Mouse (Mus musculus): ENCODE measurements around the gene Snx4. TPM values are rescaled to one million over a fixed set of nuclear protein-coding genes. Genes with fewer than 3 reads are reported as not detected.

The Snx4 gene
- polyA plus RNA-seq, 1 experiment, result 40.3 TPM

- DNase-seq (ENCODE audit: low read depth), result no peak
- no peak for TF ChIP-seq POLR2A (IDR thresholded peaks at IDR 0.05; ENCODE audit: borderline replicate concordance, extremely low read depth, insufficient read depth, insufficient read length, poor library complexity, severe bottlenecking)
- no peak for TF ChIP-seq CTCF (IDR thresholded peaks at IDR 0.05; ENCODE audit: borderline replicate concordance, extremely low read depth, insufficient read depth, insufficient read length)
Measured at GRCm38 (mm10) chr16:33283079-33283478, 31.8 kb downstream of the Snx4 start.

GRCm38 (mm10) chr16:33288536-33288935 is 37.3 kb downstream of the Snx4 start:
- no peak for TF ChIP-seq CTCF (IDR thresholded peaks at IDR 0.05; ENCODE audit: borderline replicate concordance, extremely low read depth, insufficient read depth, insufficient read length)
- no peak for TF ChIP-seq POLR2A (IDR thresholded peaks at IDR 0.05; ENCODE audit: borderline replicate concordance, extremely low read depth, insufficient read depth, insufficient read length, poor library complexity, severe bottlenecking)
- no peak for DNase-seq (ENCODE audit: low read depth)

GRCm38 (mm10) chr16:33289981-33290380 is 38.7 kb downstream of the Snx4 start:
- no peak for DNase-seq (ENCODE audit: low read depth)
- TF ChIP-seq CTCF (IDR thresholded peaks at IDR 0.05; ENCODE audit: borderline replicate concordance, extremely low read depth, insufficient read depth, insufficient read length) (no peak), POLR2A (IDR thresholded peaks at IDR 0.05; ENCODE audit: borderline replicate concordance, extremely low read depth, insufficient read depth, insufficient read length, poor library complexity, severe bottlenecking) (no peak)

- TF ChIP-seq POLR2A (IDR thresholded peaks at IDR 0.05; ENCODE audit: borderline replicate concordance, extremely low read depth, insufficient read depth, insufficient read length, poor library complexity, severe bottlenecking) (no peak), CTCF (IDR thresholded peaks at IDR 0.05; ENCODE audit: borderline replicate concordance, extremely low read depth, insufficient read depth, insufficient read length) (no peak)
- no peak for DNase-seq (ENCODE audit: low read depth)
Measured at GRCm38 (mm10) chr16:33292241-33292640, 41.0 kb downstream of the Snx4 start.

GRCm38 (mm10) chr16:33294681-33295080 is 43.4 kb downstream of the Snx4 start:
- no peak for DNase-seq (ENCODE audit: low read depth)
- TF ChIP-seq CTCF (IDR thresholded peaks at IDR 0.05; ENCODE audit: borderline replicate concordance, extremely low read depth, insufficient read depth, insufficient read length) (no peak), POLR2A (IDR thresholded peaks at IDR 0.05; ENCODE audit: borderline replicate concordance, extremely low read depth, insufficient read depth, insufficient read length, poor library complexity, severe bottlenecking) (no peak)

GRCm38 (mm10) chr16:33295321-33295720 is 44.1 kb downstream of the Snx4 start:
- DNase-seq (ENCODE audit: low read depth), result no peak
- TF ChIP-seq CTCF (IDR thresholded peaks at IDR 0.05; ENCODE audit: borderline replicate concordance, extremely low read depth, insufficient read depth, insufficient read length) (no peak), POLR2A (IDR thresholded peaks at IDR 0.05; ENCODE audit: borderline replicate concordance, extremely low read depth, insufficient read depth, insufficient read length, poor library complexity, severe bottlenecking) (no peak)

- DNase-seq (ENCODE audit: low read depth), result no peak
- no peak for TF ChIP-seq CTCF (IDR thresholded peaks at IDR 0.05; ENCODE audit: borderline replicate concordance, extremely low read depth, insufficient read depth, insufficient read length)
- no peak for TF ChIP-seq POLR2A (IDR thresholded peaks at IDR 0.05; ENCODE audit: borderline replicate concordance, extremely low read depth, insufficient read depth, insufficient read length, poor library complexity, severe bottlenecking)
Measured at GRCm38 (mm10) chr16:33297493-33297892, 46.3 kb downstream of the Snx4 start.

- TF ChIP-seq CTCF (IDR thresholded peaks at IDR 0.05; ENCODE audit: borderline replicate concordance, extremely low read depth, insufficient read depth, insufficient read length) (peak; percentile 90), POLR2A (IDR thresholded peaks at IDR 0.05; ENCODE audit: borderline replicate concordance, extremely low read depth, insufficient read depth, insufficient read length, poor library complexity, severe bottlenecking) (no peak)
Measured at GRCm38 (mm10) chr16:33306633-33307070, 55.4 kb downstream of the Snx4 start.

GRCm38 (mm10) chr16:33307761-33308160 is 56.5 kb downstream of the Snx4 start:
- TF ChIP-seq CTCF (IDR thresholded peaks at IDR 0.05; ENCODE audit: borderline replicate concordance, extremely low read depth, insufficient read depth, insufficient read length) (no peak), POLR2A (IDR thresholded peaks at IDR 0.05; ENCODE audit: borderline replicate concordance, extremely low read depth, insufficient read depth, insufficient read length, poor library complexity, severe bottlenecking) (no peak)
- peak; percentile 51 for DNase-seq (ENCODE audit: low read depth)

More at GRCm38 (mm10) chr16:33306633-33307070, 55.4 kb downstream of the Snx4 start:
- peak; percentile 77 for DNase-seq (ENCODE audit: low read depth)

- no peak for DNase-seq (ENCODE audit: low read depth)
Measured at GRCm38 (mm10) chr16:33309066-33309465, 57.8 kb downstream of the Snx4 start.

GRCm38 (mm10) chr16:33315611-33316010 is 64.4 kb downstream of the Snx4 start:
- no peak for DNase-seq (ENCODE audit: low read depth)
- TF ChIP-seq POLR2A (IDR thresholded peaks at IDR 0.05; ENCODE audit: borderline replicate concordance, extremely low read depth, insufficient read depth, insufficient read length, poor library complexity, severe bottlenecking) (no peak), CTCF (IDR thresholded peaks at IDR 0.05; ENCODE audit: borderline replicate concordance, extremely low read depth, insufficient read depth, insufficient read length) (no peak)

More at GRCm38 (mm10) chr16:33309066-33309465, 57.8 kb downstream of the Snx4 start:
- TF ChIP-seq POLR2A (IDR thresholded peaks at IDR 0.05; ENCODE audit: borderline replicate concordance, extremely low read depth, insufficient read depth, insufficient read length, poor library complexity, severe bottlenecking), result no peak
- TF ChIP-seq CTCF (IDR thresholded peaks at IDR 0.05; ENCODE audit: borderline replicate concordance, extremely low read depth, insufficient read depth, insufficient read length), result no peak

- no peak for TF ChIP-seq POLR2A (IDR thresholded peaks at IDR 0.05; ENCODE audit: borderline replicate concordance, extremely low read depth, insufficient read depth, insufficient read length, poor library complexity, severe bottlenecking)
- TF ChIP-seq CTCF (IDR thresholded peaks at IDR 0.05; ENCODE audit: borderline replicate concordance, extremely low read depth, insufficient read depth, insufficient read length), result no peak
- DNase-seq (ENCODE audit: low read depth), result no peak
Measured at GRCm38 (mm10) chr16:33317646-33318045, 66.4 kb downstream of the Snx4 start.
